Mouse (Mus musculus) hindbrain, embryonic 11.5 days (tissue): ENCODE results near the gene Ak7. TPM values are rescaled to one million over a fixed set of nuclear protein-coding genes. Genes with fewer than 3 reads are reported as not detected.

Source experiments
- ATAC-seq: fragments of 200-750 bp; cut with Nextera tagmentation; 2 replicates; pipeline ENCODE4 v1.8.0; 2017; ENCODE audit warnings: mild to moderate bottlenecking, moderate TSS enrichment, moderate library complexity; ENCODE audit not compliant: low FRiP score
- DNase-seq: peaks from one replicate; pipeline ENCODE4 v3.0.0-alpha.2; 2015; ENCODE audit warnings: low spot score
- H3K27ac ChIP-seq: fragments of 300-500 bp; sonication (generic); 2 replicates; pipeline ENCODE4 v1.5.1; 2014; ENCODE audit warnings: mild to moderate bottlenecking, low read depth, low read length
- H3K27me3 ChIP-seq: fragments of 300-500 bp; sonication (generic); 2 replicates; pipeline ENCODE4 v1.6.1; 2014; ENCODE audit warnings: mild to moderate bottlenecking, low read length, moderate library complexity, mixed read lengths; ENCODE audit not compliant: control insufficient read depth, insufficient read depth
- H3K36me3 ChIP-seq: fragments of 300-500 bp; sonication (generic); 2 replicates; pipeline ENCODE4 v1.6.1; 2014; ENCODE audit warnings: mild to moderate bottlenecking, low read length, moderate library complexity, mixed read lengths; ENCODE audit not compliant: control insufficient read depth, insufficient read depth
- H3K4me1 ChIP-seq: fragments of 300-500 bp; sonication (generic); replicated peaks from 2 replicates; pipeline ENCODE4 v1.6.1; 2014; ENCODE audit warnings: low read length, mixed read lengths; ENCODE audit not compliant: control insufficient read depth, insufficient read depth
- H3K4me2 ChIP-seq: fragments of 300-500 bp; sonication (generic); replicated peaks from 2 replicates; pipeline ENCODE4 v1.6.1; 2014; ENCODE audit warnings: mild to moderate bottlenecking, low read depth, low read length
- H3K4me3 ChIP-seq: fragments of 300-500 bp; sonication (generic); 2 replicates; pipeline ENCODE4 v1.5.1; 2014; ENCODE audit warnings: low read depth, low read length
- H3K9ac ChIP-seq: fragments of 300-500 bp; sonication (generic); 2 replicates; pipeline ENCODE4 v1.6.1; 2014; ENCODE audit warnings: low read depth, low read length
- H3K9me3 ChIP-seq: fragments of 300-500 bp; sonication (generic); 2 replicates; pipeline ENCODE4 v1.6.1; 2016; ENCODE audit warnings: low read length; ENCODE audit not compliant: control insufficient read depth
- WGBS: fragments of 180-500 bp; shearing (Covaris S2); extraction: QIAGEN DNeasy Blood & Tissue Kit; methylation state at CpG from one replicate; pipeline ENCODE4 v1.1.7; 2014; 5-methylcytosine and 5-hydroxymethylcytosine counted together
- polyA plus RNA-seq: library from polyadenylated mRNA; unstranded; fragments of >200 nt; fragmentation: Nextera tagmentation; extraction: Ambion mirVana; gene quantifications from 2 replicates; pipeline ENCODE4 v1.2.1, GENCODE M21; 2014

Gene Ak7
- polyA plus RNA-seq, 1 experiment from 2014 or later, result 1.1 TPM

DNA sequence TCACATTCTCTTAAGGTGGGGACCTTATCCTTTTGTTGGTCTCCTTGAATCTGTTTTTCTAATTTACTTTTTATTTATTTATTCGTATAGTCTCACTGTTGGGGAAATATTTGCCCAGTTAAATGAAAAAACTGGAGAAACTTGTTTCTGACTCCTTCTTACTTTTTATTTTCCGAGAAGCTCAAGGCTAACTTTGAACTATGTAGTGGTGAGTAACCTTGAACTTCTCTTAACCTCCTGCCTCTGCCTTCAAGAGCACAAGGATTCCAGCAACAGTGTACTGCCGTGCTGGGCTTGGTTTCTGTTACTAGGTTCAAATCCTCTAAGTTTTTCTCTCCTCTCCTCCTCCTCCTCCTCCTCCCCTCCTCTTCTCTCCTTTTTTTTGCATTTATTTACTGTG, 55.9 kb downstream of the Ak7 start:
- Histone ChIP-seq H3K27ac (no peak overlapping the region), H3K9me3 (no peaks in the 10 kb centered on the region), H3K4me2 (no peak overlapping the region), H3K36me3 (no peaks in the 10 kb centered on the region), H3K4me3 (no peak overlapping the region), H3K9ac (no peak overlapping the region), H3K4me1 (0 out of 2 replicates have a peak, but pooled peaks cover 2% of the 10 kb centered on the region), H3K27me3 (no peaks in the 10 kb centered on the region)
- DNase-seq (no peak), ATAC-seq (no peak)
- 81% methylated on average over 3 of the region's 3 CpGs for WGBS

DNA sequence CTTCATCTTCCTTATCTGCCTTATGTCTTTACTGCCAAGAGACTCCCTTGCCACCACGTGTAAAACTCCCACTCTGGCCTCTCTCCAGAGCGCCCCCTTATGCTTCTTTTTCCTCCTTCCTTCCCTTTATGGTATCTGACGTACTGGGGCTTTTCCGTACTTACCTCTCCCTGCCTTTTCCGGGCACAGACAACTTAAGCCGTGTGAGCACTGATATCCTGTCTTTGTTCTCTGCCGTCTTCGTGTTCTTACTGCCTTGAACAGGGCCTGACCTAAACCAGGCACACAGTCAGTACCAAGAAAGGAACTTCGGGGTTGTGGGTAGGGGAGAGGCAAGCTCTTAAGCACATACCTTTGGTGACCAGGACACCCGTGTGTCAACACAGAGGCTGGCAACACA, 63.9 kb downstream of the Ak7 start:
- no peak for DNase-seq
- Histone ChIP-seq H3K4me3 (no peak overlapping the region), H3K27ac (no peak overlapping the region), H3K4me1 (no peaks in the 10 kb centered on the region), H3K9me3 (no peaks in the 10 kb centered on the region), H3K4me2 (no peak overlapping the region), H3K36me3 (no peaks in the 10 kb centered on the region), H3K27me3 (no peaks in the 10 kb centered on the region), H3K9ac (no peak overlapping the region)
- WGBS, result 76% methylated on average over 10 of the region's 10 CpGs
- no peak for ATAC-seq

GRCm38 (mm10) chr12:105774871-105775270, 69.1 kb downstream of the Ak7 start:
- H3K27me3 ChIP-seq, result no peaks in the 10 kb centered on the region
- DNase-seq, result no peak
- H3K4me1 ChIP-seq, result no peaks in the 10 kb centered on the region
- WGBS, result 86% methylated on average over 7 of the region's 7 CpGs
- H3K4me3 ChIP-seq, result no peak overlapping the region
- H3K9ac ChIP-seq, result no peak overlapping the region
- H3K27ac ChIP-seq, result no peak overlapping the region
- H3K36me3 ChIP-seq, result no peaks in the 10 kb centered on the region
- no peak overlapping the region for H3K4me2 ChIP-seq
- no peak for ATAC-seq
- H3K9me3 ChIP-seq, result no peaks in the 10 kb centered on the region

DNA sequence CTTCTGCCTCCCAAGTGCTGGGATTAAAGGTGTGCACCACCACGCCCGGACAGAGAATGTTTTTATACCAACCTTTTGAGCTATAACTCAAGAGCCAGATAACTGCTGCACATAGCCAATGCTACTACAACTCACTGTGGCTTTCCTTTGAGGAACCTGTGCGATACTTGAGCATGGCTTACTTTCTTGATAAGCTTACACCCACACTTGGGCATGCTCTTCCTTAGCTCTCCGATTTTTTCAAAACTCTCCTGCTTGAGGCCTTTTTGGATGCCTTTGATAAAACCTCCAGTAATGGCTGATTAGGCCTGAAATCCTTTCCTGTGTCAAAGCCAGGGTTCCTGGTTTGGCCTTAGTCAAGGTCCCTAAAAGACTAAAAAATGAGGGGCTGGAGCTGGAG, 71.9 kb downstream of the Ak7 start:
- ATAC-seq (no peak), DNase-seq (no peak)
- Histone ChIP-seq H3K27me3 (no peaks in the 10 kb centered on the region), H3K36me3 (no peaks in the 10 kb centered on the region), H3K4me3 (no peak overlapping the region), H3K9ac (no peak overlapping the region), H3K27ac (no peak overlapping the region), H3K4me2 (no peak overlapping the region), H3K9me3 (no peaks in the 10 kb centered on the region), H3K4me1 (no peaks in the 10 kb centered on the region)
- 95% methylated on average over 4 of the region's 4 CpGs for WGBS

- peak; percentile 94 for ATAC-seq
- Histone ChIP-seq H3K9ac (peak within 1 kb of the TSS; percentile 96), H3K27ac (peak within 1 kb of the TSS; percentile 97), H3K27me3 (no peaks in the 10 kb centered on the region), H3K36me3 (no peaks in the 10 kb centered on the region), H3K9me3 (no peaks in the 10 kb centered on the region), H3K4me2 (peak within 1 kb of the TSS; percentile 71), H3K4me1 (peaks cover 2% of the 10 kb centered on the region; the same call in 1 of the 2 replicates), H3K4me3 (peak within 1 kb of the TSS; percentile 92)
- peak; percentile 94 for DNase-seq
- WGBS, result under 1% methylated on average over 58 of the region's 85 CpGs
Observed at GRCm38 (mm10) chr12:105784196-105784999, 78.6 kb downstream of the Ak7 start, which contains the start of gene Papola. Papola (plus strand) TSS chr12:105784694.

GRCm38 (mm10) chr12:105785000-105785774, 79.4 kb downstream of the Ak7 start:
- H3K9ac ChIP-seq, result peak overlapping the region; percentile 96
- peak overlapping the region; percentile 92 for H3K4me3 ChIP-seq
- H3K9me3 ChIP-seq, result no peaks in the 10 kb centered on the region
- peak; percentile 75 for ATAC-seq
- DNase-seq, result peak; percentile 75
- peaks cover 2% of the 10 kb centered on the region; the same call in 1 of the 2 replicates for H3K4me1 ChIP-seq
- H3K4me2 ChIP-seq, result peak overlapping the region; percentile 71
- H3K27ac ChIP-seq, result peak overlapping the region; percentile 97
- under 1% methylated on average over 47 of the region's 53 CpGs for WGBS
- no peaks in the 10 kb centered on the region for H3K27me3 ChIP-seq
- no peaks in the 10 kb centered on the region for H3K36me3 ChIP-seq

DNA sequence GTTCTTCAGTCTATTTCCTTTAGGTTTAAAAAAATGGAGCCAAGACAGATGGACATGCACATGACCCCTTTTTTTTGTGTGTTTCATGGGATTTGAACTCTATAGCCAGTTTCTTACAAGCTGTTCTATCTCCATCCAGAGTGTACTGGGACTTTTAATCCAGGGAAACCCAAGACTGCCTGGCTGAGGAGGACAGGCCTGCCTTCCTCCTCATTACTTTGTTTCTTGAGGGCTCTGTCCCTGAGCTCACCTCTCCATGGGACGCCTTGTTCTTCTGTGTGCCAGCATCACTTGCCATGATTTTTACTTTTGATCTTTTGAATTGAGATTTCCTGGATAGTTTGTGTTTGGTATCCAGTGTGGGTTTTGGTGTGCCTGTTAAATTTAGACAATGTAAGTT, 80.3 kb downstream of the Ak7 start:
- Histone ChIP-seq H3K4me3 (peak overlapping the region; percentile 92), H3K4me1 (peaks cover 2% of the 10 kb centered on the region; the same call in 1 of the 2 replicates), H3K36me3 (no peaks in the 10 kb centered on the region), H3K27me3 (no peaks in the 10 kb centered on the region), H3K9ac (no peak overlapping the region), H3K27ac (no peak overlapping the region), H3K9me3 (no peaks in the 10 kb centered on the region), H3K4me2 (peak overlapping the region; percentile 71)
- ATAC-seq (no peak), DNase-seq (no peak)
- 88% methylated on average over 1 of the region's 1 CpGs for WGBS

GRCm38 (mm10) chr12:105787626-105788025, 81.8 kb downstream of the Ak7 start:
- H3K4me3 ChIP-seq, result no peak overlapping the region
- no peak overlapping the region for H3K27ac ChIP-seq
- H3K4me2 ChIP-seq, result no peak overlapping the region
- H3K9ac ChIP-seq, result no peak overlapping the region
- no peak for DNase-seq
- ATAC-seq, result no peak
- no peaks in the 10 kb centered on the region for H3K9me3 ChIP-seq
- no peaks in the 10 kb centered on the region for H3K27me3 ChIP-seq
- WGBS, result 97% methylated on average over 2 of the region's 2 CpGs
- H3K4me1 ChIP-seq, result peaks cover 2% of the 10 kb centered on the region; the same call in 1 of the 2 replicates
- no peaks in the 10 kb centered on the region for H3K36me3 ChIP-seq
